Mouse (Mus musculus) heart, postnatal 25 days (tissue): ENCODE results near the gene Hspa5. TPM values are rescaled to one million over a fixed set of nuclear protein-coding genes. Genes with fewer than 3 reads are reported as not detected.
"Not testable (repeated sequence)": the region's sequence is repeated elsewhere in the genome, so short reads cannot be mapped to it uniquely, and the experiment has no call there.

Source experiments
- DNase-seq: peaks from one replicate; pipeline ENCODE4 v3.0.0; 2022; ENCODE audit warnings: low spot score
- intact Hi-C: fragments of 180-260 bp; cut with DNase I; formaldehyde crosslinking; loops from one replicate; pipeline ENCODE4 v1.15.1; 2025
- total RNA-seq, 2 experiments: library from RNA; stranded (reverse); gene quantifications; 2 replicates each; pipeline ENCODE4 v1.2.3; 2021

Gene Hspa5
- total RNA-seq, 2 experiments from 2014 or later = 686 to 854 TPM

DNA sequence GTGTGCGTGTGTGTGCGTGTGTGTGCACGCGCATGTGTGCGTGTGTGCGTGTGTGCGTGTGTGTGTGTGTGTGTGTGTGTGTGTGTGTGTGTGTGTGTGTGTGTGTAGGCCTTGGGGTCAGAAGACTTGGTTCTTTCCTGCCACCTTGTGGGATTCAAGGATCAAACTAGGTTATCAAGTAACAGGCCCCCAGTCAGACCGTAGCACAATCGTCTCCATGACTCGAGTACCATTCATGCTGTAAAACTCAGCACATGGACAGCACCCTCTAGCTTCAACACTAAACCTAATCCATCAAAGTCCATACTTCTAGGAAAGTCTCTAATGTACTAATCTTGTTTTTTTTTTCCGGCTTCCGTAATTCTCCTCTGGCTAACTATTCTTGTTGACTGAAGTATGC is 7.0 kb upstream of the Hspa5 start:
- no peak for DNase-seq
- intact Hi-C loops = no loop called here

DNA sequence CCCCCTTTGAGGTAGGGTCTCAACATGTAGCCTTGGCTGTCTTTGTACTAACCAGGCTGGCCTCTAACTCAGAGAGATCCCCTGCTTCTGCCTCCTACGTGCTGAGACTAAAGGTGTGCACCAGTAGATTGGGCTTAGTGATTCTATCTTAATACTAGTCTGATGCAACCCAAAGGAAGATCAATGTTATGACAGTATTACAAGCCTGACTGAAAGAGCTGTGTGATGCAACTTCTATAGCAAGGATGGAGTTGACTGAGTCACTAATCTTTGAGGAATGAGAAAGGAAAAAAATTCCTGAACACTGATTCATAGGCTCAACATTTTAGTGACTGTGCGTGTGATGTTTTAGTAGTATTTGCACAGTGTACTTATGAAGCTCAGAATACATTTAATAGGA is 1.7 kb upstream of the Hspa5 start:
- intact Hi-C loops = loop anchor here (10.0 kb wide), 1 partner anchor 335 kb away; the partner anchor contains the start of genes AI182371 and Cntrl

DNA sequence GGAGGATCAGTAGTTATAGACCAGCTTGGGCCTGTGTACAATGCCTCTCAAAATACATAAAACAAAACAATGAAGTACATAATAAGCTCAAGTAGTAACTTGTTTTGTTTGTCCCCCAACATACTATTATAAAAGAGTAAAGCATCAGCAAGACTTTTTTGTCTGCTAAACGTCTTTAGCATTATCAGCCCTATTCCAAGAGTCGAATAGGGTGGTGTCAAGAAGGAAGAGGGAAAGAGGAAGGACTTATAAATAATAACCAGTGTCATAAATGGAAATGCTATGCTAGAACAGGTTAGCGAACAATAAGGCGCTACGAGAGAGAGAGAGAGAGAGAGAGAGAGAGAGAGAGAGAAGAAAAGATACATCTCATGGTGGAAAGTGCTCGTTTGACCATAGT is 819 bp upstream of the Hspa5 start:
- no peak for DNase-seq
- intact Hi-C loops = loop anchor here (10.0 kb wide), 1 partner anchor 334 kb away; the partner anchor contains the start of genes AI182371 and Cntrl

More for the DNA sequence above, 1.7 kb upstream of the Hspa5 start:
- DNase-seq = no peak

DNA sequence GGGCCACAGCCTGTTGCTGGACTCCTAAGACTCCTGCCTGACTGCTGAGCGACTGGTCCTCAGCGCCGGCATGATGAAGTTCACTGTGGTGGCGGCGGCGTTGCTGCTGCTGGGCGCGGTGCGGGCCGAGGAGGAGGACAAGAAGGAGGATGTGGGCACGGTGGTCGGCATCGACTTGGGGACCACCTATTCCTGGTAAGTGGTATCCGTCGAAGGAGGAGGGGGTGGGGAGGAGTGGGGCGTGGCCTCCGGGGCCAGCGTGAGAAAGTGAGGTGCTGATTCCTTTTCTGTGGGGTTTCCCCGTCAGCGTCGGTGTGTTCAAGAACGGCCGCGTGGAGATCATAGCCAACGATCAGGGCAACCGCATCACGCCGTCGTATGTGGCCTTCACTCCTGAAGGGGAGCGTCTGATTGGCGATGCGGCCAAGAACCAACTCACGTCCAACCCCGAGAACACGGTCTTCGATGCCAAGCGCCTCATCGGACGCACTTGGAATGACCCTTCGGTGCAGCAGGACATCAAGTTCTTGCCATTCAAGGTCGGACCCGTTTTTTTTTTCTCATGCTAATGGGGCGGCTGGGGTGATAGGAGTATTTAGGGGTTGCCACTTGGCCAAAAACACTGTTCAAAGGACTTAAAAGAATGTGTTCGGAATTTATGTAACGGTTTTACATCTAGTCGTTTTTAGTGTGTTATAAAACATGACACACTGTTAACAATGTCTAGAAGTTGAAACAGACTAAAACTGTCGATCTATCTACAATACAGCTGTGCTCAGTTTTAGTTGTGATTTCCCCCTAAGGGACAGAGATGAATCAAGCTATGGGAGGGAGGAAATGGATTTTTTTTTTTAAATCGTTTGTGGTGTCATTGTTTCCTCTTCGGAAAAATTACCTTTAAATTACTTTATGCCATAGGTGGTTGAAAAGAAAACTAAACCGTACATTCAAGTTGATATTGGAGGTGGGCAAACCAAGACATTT is 774 bp downstream of the Hspa5 start:
- DNase-seq = no peak
- intact Hi-C loops = loop anchor here (2.0 to 10.0 kb wide), 2 partner anchors 18 to 332 kb away; partner anchors contain the start of genes AI182371, Cntrl and Gapvd1

DNA sequence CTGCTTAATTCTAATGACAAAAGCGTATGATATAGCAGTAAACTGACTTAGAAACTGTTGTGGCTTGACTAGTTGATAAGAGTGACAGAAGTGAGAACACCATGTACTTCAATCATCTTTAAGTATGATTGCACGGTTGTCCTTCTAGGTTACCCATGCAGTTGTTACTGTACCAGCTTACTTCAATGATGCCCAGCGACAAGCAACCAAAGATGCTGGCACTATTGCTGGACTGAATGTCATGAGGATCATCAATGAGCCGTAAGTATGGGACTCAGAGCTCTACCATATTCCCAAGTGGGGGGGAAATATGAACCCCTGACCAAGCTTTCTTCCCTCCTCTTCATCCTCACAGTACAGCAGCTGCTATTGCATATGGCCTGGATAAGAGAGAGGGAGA is 1.9 kb downstream of the Hspa5 start:
- intact Hi-C loops = loop anchor here (2.0 to 10.0 kb wide), 2 partner anchors 19 to 331 kb away; partner anchors contain the start of genes AI182371, Cntrl and Gapvd1

DNA sequence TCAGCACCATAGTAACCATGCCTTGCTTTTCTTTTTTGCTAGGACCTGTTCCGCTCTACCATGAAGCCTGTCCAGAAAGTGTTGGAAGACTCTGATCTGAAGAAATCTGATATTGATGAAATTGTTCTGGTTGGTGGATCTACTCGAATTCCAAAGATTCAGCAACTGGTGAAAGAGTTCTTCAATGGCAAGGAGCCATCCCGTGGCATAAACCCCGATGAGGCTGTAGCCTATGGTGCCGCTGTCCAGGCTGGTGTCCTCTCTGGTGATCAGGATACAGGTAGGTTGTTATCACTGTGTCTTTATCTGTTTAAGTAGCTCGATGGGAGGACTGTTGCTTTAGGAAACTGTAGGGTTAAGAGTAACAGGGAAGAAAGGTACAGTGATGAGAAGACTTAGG is 2.7 kb downstream of the Hspa5 start:
- intact Hi-C loops = loop anchor here (10.0 kb wide), 1 partner anchor 330 kb away; the partner anchor contains the start of genes AI182371 and Cntrl
- DNase-seq = no peak

More for the DNA sequence above, 1.9 kb downstream of the Hspa5 start:
- no peak for DNase-seq

DNA sequence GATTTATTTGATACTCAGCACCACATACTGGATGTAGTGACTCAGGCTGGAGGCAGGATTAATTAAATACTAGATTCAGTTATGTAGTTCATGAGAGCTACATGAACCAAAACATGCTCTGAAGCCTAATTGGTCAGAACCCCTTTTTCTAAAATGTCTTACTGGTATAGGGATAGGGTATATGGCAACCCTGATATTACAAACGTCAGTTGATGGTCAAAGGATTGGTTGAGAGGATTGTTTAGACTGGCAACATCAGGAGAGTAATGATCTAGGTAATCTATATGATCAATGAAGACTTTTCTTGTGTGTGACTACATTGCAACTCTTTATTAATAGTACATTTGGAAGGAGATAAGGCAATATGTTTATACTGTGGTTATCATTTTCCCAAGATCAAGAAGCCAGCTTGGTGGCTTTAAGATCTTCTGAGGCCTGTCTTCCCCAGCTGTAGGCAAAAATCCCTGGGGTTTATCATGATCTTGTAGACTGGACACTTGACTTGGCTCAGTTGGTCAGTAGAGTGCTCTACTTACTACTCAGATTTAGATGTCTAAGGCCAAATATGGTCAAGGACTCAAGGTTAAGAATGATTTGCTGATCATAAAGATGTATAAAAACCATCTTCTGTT is 5.6 kb downstream of the Hspa5 start:
- intact Hi-C loops = loop anchor here (10.0 kb wide), 1 partner anchor 327 kb away; the partner anchor contains the start of genes AI182371 and Cntrl

DNA sequence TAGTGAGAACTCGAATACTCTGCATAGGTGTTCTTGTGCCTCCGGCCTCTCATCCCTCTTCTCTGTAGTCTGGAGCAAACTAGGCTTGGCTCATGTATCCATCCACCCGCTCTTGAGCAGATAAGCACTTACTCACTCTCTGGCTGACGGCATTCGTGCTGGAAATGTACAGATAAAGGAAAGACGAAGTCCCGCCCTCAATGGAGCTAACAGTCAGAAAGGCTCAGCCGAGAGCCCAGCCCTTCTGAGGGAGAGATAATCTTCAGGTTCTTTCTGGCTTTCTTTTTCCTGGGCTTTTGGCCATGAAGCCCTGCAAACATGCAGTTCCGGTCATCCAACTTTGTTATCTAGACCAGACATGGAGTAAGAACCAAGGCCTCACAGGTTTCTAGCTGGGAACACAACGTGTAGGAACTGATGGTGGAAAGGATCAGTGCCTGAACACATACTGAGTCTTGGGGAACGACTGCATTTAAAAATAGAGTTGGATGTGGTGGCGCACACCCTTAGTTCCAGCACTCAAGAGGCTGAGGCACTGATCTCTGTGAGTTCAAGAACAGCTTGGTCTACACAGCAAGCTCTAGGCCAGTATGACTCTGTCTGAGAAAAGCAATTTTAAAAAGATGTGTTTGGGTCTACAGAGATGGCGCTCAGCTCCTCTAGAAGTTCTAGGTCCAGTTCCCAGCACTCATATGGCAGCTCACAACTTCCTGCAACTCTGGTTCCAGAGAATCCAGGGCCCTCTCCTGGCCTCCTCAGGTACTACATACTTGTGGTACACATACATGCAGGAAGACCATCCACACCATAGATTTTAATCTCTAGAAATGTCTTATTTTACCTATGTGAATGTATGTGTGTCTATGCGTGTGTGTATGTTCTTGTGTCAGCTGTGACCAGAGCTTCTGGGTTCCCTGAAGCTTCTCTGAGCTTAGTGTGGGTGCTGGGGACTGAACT is 11.6 kb downstream of the Hspa5 start:
- no peak for DNase-seq
- intact Hi-C loops = loop anchor here (1.0 to 5.0 kb wide), 2 partner anchors 114 to 187 kb away; no protein-coding TSS in a partner anchor

More for the DNA sequence above, 5.6 kb downstream of the Hspa5 start:
- no peak for DNase-seq

DNA sequence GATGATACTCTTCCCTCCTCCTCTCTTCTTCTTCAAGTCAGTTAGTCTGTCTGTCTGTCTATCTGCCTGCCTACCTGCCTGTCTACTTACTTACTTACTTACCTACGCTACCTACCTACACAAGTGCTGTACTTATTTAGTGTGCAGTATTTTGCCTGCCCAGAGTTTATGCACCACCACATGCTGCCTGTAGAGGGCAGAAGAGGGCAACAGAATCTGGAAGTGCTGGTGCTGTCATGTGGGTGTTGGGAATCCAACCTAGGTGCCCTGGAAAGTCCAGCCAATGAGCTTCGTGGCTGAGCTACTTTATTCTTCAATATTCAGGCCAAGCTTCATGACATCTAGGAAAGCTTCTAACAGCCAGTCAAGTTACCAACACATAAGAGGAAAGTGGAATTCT is 12.3 kb downstream of the Hspa5 start:
- DNase-seq = no peak
- intact Hi-C loops = loop anchor here (1.0 to 5.0 kb wide), 2 partner anchors 113 to 186 kb away; no protein-coding TSS in a partner anchor

DNA sequence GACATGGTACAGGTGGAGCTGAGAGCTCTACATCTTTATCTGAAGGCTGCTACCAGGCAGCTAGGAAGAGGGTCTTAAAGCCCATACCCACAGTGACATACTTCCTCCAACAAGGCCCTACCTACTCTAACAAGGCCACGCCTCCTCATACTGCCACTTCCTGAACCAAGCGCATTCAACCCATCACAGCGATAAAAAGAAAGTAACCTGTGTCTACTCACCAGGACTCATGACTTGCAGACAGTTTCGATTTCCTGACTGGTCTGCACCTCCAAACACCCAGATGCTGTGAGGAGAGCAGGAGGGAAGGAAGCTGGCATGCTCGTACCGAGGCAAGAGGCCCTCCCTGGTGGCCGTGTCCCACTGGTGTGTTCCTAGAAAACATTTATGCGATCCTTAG is 18.5 kb downstream of the Hspa5 start:
- DNase-seq = no peak
- intact Hi-C loops = no loop called here

DNA sequence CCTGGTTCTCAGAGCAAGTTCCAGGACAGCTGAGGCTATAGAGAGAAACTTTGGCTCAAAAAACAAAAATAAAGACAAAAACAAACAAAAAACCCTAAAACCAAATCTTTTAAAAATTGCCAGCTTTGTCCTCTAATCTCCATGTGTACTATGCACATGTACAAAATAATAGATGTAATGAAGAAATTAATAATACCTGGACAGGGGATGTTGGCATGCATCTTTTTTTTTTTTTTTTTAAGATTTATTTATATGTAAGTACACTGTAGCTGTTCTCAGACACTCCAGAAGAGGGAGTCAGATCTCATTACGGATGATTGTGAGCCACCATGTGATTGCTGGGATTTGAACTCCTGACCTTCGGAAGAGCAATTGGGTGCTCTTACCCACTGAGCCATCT is 20.8 kb downstream of the Hspa5 start:
- intact Hi-C loops, DNase-seq: not testable (repeated sequence)

DNA sequence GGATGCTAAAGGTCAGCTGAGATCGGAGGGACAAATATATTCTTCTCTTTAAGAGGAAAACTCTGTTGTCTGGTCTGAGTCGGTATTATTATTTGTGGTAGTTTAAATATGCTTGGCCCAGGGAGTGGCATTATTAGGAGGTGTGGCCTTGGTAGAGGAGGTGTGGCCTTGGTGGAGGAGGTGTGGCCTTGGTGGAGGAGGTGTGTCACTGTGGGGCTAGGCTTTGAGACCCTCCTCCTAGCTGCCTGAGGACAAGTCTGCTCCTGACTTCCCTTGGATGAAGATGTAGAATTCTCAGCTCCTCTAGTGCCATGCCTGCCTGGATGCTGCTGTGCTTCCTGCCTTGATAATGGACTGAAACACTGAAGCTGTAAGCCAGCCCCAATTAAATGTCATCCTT is 22.7 kb downstream of the Hspa5 start:
- no peak for DNase-seq
- intact Hi-C loops = no loop called here

DNA sequence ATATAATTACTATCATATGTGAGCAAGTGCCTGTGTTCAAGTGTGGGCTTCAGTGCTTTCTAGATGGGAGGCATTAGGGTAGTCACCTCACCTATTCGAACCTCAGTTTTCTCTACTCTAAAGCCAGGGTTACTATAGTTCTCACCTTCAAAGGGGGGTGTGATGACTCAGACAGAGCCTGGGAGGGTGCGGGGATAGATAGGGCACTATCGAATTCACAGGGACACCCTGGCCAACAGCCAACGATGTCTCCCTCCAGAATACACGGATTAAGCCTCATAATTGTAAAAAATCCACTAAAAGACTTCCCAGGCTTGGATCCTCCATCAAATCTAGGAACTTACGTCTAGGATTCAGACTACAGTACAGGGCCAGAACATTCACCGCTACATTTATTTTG is 23.7 kb downstream of the Hspa5 start:
- DNase-seq = no peak
- intact Hi-C loops = no loop called here

DNA sequence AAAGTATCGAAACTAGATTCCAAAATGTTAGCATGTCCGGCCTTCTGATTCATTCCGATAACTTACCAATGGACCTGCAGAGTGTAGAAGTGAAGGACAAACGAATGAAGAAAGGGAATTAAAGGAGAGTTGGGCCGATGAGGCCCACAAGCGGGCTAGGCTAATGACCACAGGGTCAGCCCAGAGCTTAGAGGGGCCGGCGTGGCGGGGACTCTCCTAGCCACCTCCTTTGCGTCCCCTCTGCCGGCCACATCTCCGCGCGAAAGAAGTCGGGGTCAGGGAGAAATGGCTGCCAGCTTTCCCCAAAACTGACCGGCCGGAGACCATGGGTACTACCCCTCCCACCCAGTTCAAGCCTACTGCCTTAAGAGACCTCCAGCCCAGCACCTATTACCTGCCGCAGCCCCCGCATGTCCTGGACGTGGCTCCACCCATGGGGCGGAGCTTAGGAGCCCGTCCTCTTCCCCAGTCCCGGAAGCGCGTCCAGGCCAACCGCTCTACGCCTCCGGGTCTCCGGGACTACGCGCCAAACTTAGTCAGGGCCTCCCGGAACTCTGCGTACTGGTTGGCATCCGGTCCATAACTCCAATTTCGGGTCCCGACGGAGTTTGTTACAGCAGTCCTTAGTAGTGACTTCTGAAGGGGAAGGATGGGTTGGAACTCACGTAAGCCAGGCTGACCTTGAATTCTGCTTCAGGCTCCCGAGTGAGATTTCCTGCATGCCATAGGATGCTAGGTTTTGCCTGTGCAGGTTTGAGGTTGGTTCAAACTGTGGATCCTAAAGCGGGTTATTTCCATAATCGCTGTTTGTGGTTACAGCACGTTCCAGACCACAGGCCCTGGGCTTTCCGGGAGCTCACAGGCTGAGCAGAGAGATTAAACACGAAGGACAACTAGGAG is 27.8 kb downstream of the Hspa5 start, which contains the start of gene Rabepk:
Rabepk (minus strand) TSS at position 556 of the 900 bp plus-strand sequence.
- DNase-seq = peak; percentile 84
- intact Hi-C loops = no loop called here

DNA sequence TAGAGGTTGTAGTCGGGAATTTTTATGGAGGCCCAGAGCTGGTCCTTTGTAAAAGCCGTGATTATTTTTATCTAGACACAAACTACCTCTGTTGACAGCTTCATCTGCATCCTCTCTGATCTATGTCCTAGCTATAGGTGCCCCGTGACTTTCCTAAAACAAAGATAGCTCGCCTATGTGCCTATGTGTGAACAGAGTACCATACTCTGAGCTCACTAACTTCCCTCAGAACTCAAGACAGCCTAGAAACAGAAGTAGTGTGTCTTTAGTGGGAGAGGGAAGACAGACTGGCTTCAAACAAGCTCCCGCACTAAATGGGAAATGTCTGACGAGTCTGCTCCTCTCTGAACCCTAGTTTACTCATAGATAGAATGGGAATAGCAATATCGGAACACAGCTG is 28.6 kb downstream of the Hspa5 start:
- no peak for DNase-seq
- intact Hi-C loops = no loop called here

DNA sequence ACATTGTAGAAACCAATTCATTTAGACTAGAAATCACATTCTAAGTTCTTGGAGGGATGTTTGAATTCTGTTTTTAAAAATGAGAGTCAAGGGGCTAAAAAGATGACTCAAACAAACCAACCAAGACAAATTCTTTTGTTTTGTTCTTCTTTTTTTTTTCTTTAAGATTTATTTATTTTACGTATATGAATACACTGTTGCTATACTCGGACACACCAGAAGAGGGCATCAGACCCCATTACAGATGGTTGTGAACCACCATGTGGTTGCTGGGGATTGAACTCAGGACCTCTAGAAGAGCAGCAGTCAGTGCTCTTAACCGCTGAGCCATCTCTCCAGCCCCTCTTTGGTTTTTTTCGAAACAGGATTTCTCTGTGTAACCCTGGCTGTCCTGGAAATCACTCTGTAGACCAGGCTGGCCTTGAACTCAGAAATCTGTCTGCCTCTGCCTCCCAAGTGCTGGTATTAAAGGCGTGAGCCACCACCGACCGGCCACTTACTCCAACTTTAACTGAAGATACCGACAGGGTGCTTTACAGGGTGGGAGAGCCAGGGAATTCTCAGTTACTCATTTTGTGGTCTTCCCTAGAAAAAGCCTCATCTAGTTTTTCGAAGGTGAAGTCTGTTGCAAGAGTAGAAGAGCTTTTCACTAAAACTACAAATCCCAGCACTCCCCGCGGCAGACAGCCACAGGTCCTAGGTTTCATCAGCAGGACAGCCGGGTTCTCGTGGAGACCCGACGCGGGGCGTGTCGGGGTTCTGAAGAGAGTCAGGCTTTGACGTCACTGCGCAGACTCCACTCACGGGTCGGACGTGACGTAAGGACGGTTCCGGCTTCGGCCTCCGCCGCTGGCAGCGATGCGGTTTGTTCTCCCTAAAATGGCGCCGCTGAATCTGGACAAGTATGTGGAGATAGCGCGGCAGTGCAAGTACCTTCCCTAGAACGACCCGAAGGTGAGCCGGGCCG is 30.0 kb downstream of the Hspa5 start:
- intact Hi-C loops = no loop called here
- DNase-seq = peak; percentile 96
